Mouse (Mus musculus) liver, postnatal 0 days (tissue): Measurements from ENCODE around the gene Sin3a. TPM values are rescaled to one million over a fixed set of nuclear protein-coding genes. Genes with fewer than 3 reads are reported as not detected.

ENCODE experiments used
- ATAC-seq: fragments of 200-750 bp; cut with Nextera tagmentation; 2 replicates; pipeline ENCODE4 v1.8.0; 2017; ENCODE audit warnings: mild to moderate bottlenecking, moderate library complexity
- DNase-seq: peaks from one replicate; pipeline ENCODE4 v3.0.0-alpha.2; 2016
- H3K27ac ChIP-seq: fragments of 300-500 bp; sonication (generic); 2 replicates; pipeline ENCODE4 v1.5.1; 2014; ENCODE audit warnings: antibody characterized with exemption, moderate library complexity, mild to moderate bottlenecking, low read depth
- H3K27me3 ChIP-seq: fragments of 300-500 bp; sonication (generic); 2 replicates; pipeline ENCODE4 v1.6.1; 2014; ENCODE audit warnings: low read length, control low read depth, mixed read lengths; ENCODE audit not compliant: insufficient read depth
- H3K36me3 ChIP-seq: fragments of 300-500 bp; sonication (generic); replicated peaks from 2 replicates; pipeline ENCODE4 v1.6.1; 2014; ENCODE audit warnings: mild to moderate bottlenecking, control low read depth, low read length, moderate library complexity, mixed read lengths; ENCODE audit not compliant: insufficient read depth
- H3K4me1 ChIP-seq: fragments of 300-500 bp; sonication (generic); 2 replicates; pipeline ENCODE4 v1.6.1; 2014; ENCODE audit warnings: antibody characterized with exemption, mild to moderate bottlenecking, control low read depth; ENCODE audit not compliant: insufficient read depth
- H3K4me2 ChIP-seq: fragments of 300-500 bp; sonication (generic); 2 replicates; pipeline ENCODE4 v1.6.1; 2014; ENCODE audit warnings: low read depth, mild to moderate bottlenecking, low read length, moderate library complexity, mixed read lengths
- H3K4me3 ChIP-seq: fragments of 300-500 bp; sonication (generic); 2 replicates; pipeline ENCODE4 v1.5.1; 2014; ENCODE audit warnings: low read depth, low read length
- H3K9ac ChIP-seq: fragments of 300-500 bp; sonication (generic); replicated peaks from 2 replicates; pipeline ENCODE4 v1.6.1; 2014; ENCODE audit warnings: mild to moderate bottlenecking, moderate library complexity
- H3K9me3 ChIP-seq: fragments of 300-500 bp; sonication (generic); 2 replicates; pipeline ENCODE4 v1.6.1; 2016; ENCODE audit warnings: mild to moderate bottlenecking, control low read depth, low read length, mixed read lengths
- CTCF ChIP-seq: sonication (generic); IDR thresholded peaks from 2 replicates; pipeline ENCODE4 v1.5.1; 2016; ENCODE audit warnings: antibody characterized with exemption, low read depth
- EP300 ChIP-seq: IDR thresholded peaks from 2 replicates; pipeline ENCODE4 v1.6.1; 2016; ENCODE audit warnings: antibody characterized with exemption, low read depth, mild to moderate bottlenecking
- WGBS: fragments of 180-500 bp; shearing (Covaris S2); extraction: QIAGEN DNeasy Blood & Tissue Kit; methylation state at CpG from one replicate; pipeline ENCODE4 v1.1.7; 2014; ENCODE audit not compliant: insufficient replicate concordance; 5-methylcytosine and 5-hydroxymethylcytosine counted together
- polyA plus RNA-seq: library from polyadenylated mRNA; unstranded; fragments of >200 nt; fragmentation: Nextera tagmentation; extraction: Ambion mirVana; gene quantifications from 2 replicates; pipeline ENCODE4 v1.2.1, GENCODE M21; 2015

The Sin3a gene
- polyA plus RNA-seq, 1 experiment from 2014 or later = 6.6 TPM

DNA sequence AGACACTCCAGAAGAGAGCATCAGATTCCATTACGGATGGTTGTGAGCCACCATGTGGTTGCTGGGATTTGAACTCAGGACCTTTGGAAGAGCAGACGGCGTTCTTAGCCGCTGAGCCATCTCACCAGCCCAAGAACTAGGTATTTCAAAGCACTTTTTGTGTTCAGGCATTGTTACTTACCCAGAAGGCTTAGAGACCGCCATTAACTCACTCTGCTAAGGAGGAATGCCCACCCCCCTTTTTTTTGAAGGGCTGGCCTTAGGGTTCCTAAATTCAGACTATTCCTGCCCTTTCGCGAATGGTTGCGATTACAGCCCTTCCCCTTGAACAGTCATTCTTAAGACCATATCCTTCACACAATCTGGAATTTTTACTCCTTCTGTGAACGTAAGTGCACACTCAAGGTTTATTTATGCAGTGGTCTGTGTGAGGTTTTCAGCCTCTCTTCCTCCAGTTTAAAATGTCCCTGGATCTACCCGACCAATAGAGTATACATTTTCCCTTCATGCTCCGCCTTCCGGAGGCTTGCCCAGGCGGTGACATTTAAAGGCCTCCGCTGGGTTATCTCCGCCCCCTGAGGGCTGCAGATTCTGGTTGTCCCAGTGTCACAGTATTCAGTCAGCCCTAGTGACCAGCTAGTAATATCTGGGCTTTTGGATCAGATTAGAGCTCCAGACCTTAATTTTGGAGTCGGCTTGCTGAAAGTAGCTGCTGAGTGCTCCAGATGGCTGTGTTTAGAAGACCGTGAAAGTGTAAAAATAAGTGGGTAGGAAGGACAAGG is 3.2 kb downstream of the Sin3a start:
- 8% methylated on average over 17 of the region's 17 CpGs for WGBS
- Histone ChIP-seq H3K9me3 (no peaks in the 10 kb centered on the region), H3K4me2 (peak overlapping the region; percentile 93), H3K27ac (peak overlapping the region; percentile 99), H3K4me3 (peak overlapping the region; percentile 85), H3K27me3 (no peaks in the 10 kb centered on the region), H3K9ac (peak overlapping the region; percentile 65), H3K36me3 (no peaks in the 10 kb centered on the region), H3K4me1 (peaks cover 11% of the 10 kb centered on the region)
- DNase-seq (peak; percentile 82), ATAC-seq (no peak)
- TF ChIP-seq CTCF (peak; percentile 11; the same call in 1 of the 2 replicates), EP300 (no peak)

DNA sequence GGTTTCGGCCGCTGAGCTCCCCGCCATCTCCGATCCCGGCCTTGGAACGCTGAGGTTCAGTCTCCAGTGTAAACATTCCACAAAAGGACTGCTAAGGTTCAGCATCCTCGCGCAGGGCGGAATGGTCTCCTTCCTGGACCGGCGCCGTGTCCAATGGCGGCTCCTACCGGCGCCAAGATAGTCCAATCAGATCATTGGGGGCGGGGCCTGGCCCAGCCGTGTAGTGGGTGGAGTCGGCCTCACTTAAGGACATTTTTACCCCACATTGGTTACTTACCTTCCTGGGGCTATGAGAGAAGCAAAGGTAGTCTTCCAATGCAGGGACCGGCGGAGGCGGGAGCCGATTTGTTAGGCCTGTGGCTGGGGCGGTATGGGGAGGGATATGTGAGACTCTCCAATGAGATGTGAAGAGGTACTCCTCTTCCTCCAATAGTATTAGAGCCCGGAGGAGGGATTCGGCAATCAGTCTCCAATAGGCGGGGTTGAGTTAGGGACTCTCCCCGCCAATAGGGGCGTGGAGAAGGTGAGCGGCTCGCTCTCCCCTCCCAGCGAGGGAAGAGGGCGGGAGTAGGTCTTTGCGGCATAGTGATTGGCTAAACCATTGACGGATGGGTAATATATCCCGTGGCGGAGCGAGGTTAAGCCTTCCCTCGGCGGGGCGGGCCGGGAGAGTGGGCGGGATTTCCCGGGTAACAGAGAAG is 4.0 kb downstream of the Sin3a start:
- peak overlapping the region; percentile 85 for H3K4me3 ChIP-seq
- DNase-seq (peak; percentile 99), ATAC-seq (peak; percentile 75)
- H3K27ac ChIP-seq = peak overlapping the region; percentile 99
- peaks cover 6% of the 10 kb centered on the region for H3K4me1 ChIP-seq
- no peaks in the 10 kb centered on the region for H3K36me3 ChIP-seq
- peak; percentile 83 for TF ChIP-seq EP300
- TF ChIP-seq CTCF = no peak; the same call in 1 of the 2 replicates
- peak overlapping the region; percentile 95 for H3K4me2 ChIP-seq
- peak overlapping the region; percentile 62 for H3K9ac ChIP-seq
- no peaks in the 10 kb centered on the region for H3K9me3 ChIP-seq
- WGBS = under 1% methylated on average over 43 of the region's 43 CpGs
- no peaks in the 10 kb centered on the region for H3K27me3 ChIP-seq

GRCm38 (mm10) chr9:57076701-57077660 is 5.1 kb downstream of the Sin3a start:
- TF ChIP-seq EP300 = no peak
- TF ChIP-seq CTCF = no peak
- Histone ChIP-seq H3K27ac (peak overlapping the region; percentile 95), H3K4me2 (peak overlapping the region; percentile 95), H3K4me3 (peak overlapping the region; percentile 68), H3K36me3 (no peaks in the 10 kb centered on the region), H3K27me3 (no peaks in the 10 kb centered on the region), H3K9me3 (no peaks in the 10 kb centered on the region), H3K4me1 (peaks cover 6% of the 10 kb centered on the region), H3K9ac (peak overlapping the region; percentile 62)
- peak; percentile 94 for DNase-seq
- 2% methylated on average over 55 of the region's 72 CpGs for WGBS
- peak; percentile 39 for ATAC-seq

DNA sequence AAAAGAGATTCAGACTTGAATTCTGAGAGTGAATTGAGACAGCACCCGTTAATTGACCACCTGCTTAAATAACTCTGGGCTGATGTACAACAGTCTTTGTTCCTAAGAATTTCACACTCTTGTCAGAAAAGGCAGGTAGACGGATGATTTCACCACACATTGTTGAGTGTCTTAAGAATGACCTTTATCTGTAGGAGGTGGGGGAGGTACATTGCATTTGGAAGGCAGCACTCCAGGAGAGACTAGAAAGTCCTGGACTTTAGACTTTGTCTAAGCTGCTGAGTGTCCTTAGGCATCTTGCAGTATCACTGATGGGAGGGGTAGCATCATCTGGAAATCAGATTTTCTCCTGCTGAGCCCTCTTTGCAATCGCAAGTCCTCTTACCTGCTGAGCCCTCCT is 10.4 kb downstream of the Sin3a start:
- H3K9ac ChIP-seq = no peak overlapping the region
- no peaks in the 10 kb centered on the region for H3K27me3 ChIP-seq
- H3K36me3 ChIP-seq = peaks cover 22% of the 10 kb centered on the region
- 82% methylated on average over 3 of the region's 3 CpGs for WGBS
- no peaks in the 10 kb centered on the region for H3K9me3 ChIP-seq
- H3K27ac ChIP-seq = no peak overlapping the region
- no peak overlapping the region for H3K4me2 ChIP-seq
- TF ChIP-seq EP300 = no peak
- no peak for TF ChIP-seq CTCF
- DNase-seq = no peak
- peaks cover 2% of the 10 kb centered on the region for H3K4me1 ChIP-seq
- no peak for ATAC-seq
- no peak overlapping the region for H3K4me3 ChIP-seq

- DNase-seq (no peak), ATAC-seq (no peak)
- H3K9me3 ChIP-seq = no peaks in the 10 kb centered on the region
- 91% methylated on average over 13 of the region's 13 CpGs for WGBS
- H3K36me3 ChIP-seq = peaks cover 78% of the 10 kb centered on the region
- H3K4me2 ChIP-seq = no peak overlapping the region
- H3K9ac ChIP-seq = no peak overlapping the region
- no peak overlapping the region for H3K27ac ChIP-seq
- H3K4me1 ChIP-seq = no peaks in the 10 kb centered on the region
- no peaks in the 10 kb centered on the region for H3K27me3 ChIP-seq
- no peak for TF ChIP-seq CTCF
- no peak for TF ChIP-seq EP300
- H3K4me3 ChIP-seq = no peak overlapping the region
Observed at GRCm38 (mm10) chr9:57117261-57117755, 45.5 kb downstream of the Sin3a start.
